Mouse (Mus musculus) brain, embryonic 14.5 days (tissue): ENCODE measurements around the gene Lgals9. TPM values are rescaled to one million over a fixed set of nuclear protein-coding genes. Genes with fewer than 3 reads are reported as not detected.

Experiments
- DNase-seq: peaks from one replicate; pipeline ENCODE4 v3.0.0-alpha.2; 2011; ENCODE audit warnings: low read depth
- CTCF ChIP-seq: fragments of 200-500 bp; IDR thresholded peaks from 2 replicates; pipeline ENCODE4 v1.5.1; 2012; ENCODE audit warnings: inconsistent platforms, mild to moderate bottlenecking, moderate library complexity, borderline replicate concordance; ENCODE audit not compliant: insufficient read depth, insufficient read length; ENCODE audit errors: extremely low read depth
- POLR2A ChIP-seq: fragments of 200-500 bp; IDR thresholded peaks from 2 replicates; pipeline ENCODE4 v1.6.1; 2012; ENCODE audit warnings: mild to moderate bottlenecking, inconsistent platforms, borderline replicate concordance; ENCODE audit not compliant: poor library complexity, insufficient read depth, insufficient read length, severe bottlenecking; ENCODE audit errors: extremely low read depth
- polyA plus RNA-seq: library from polyadenylated mRNA; depleted of rRNA; stranded (reverse); fragments of >200 nt; gene quantifications from 2 replicates; pipeline ENCODE4 v1.2.3, GENCODE M21; 2012

Gene Lgals9
- polyA plus RNA-seq, 1 experiment: 8.8 TPM

- DNase-seq: no peak
- TF ChIP-seq CTCF (no peak), POLR2A (no peak)
Observed at GRCm38 (mm10) chr11:78982042-78982441, 2.7 kb downstream of the Lgals9 start.

DNA sequence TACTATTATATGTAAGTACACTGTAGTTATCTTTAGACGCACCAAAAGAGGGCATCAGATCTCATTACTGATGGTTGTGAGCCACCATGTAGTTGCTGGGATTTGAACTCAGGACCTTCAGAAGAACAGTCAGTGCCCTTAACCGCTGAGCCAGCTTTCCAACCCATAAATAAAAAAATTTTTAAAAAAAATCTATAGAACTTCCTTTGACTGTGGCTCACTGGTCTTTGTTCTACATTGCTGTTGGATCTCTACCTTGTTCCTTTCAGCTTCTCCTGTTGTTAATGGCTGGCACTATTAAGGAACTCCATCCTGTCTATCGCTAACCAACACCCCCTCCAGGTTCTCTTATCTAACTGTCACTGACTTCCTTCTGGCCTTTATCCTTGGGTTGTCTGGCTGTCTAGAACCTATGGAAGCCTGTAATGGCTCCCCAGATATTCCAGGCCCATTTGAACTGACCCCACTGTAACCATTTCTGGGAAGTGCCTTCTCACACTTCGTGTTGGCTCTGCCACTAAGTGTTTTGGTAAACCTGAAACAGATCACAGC is 4.6 kb downstream of the Lgals9 start:
- TF ChIP-seq POLR2A (no peak), CTCF (no peak)
- DNase-seq: no peak

DNA sequence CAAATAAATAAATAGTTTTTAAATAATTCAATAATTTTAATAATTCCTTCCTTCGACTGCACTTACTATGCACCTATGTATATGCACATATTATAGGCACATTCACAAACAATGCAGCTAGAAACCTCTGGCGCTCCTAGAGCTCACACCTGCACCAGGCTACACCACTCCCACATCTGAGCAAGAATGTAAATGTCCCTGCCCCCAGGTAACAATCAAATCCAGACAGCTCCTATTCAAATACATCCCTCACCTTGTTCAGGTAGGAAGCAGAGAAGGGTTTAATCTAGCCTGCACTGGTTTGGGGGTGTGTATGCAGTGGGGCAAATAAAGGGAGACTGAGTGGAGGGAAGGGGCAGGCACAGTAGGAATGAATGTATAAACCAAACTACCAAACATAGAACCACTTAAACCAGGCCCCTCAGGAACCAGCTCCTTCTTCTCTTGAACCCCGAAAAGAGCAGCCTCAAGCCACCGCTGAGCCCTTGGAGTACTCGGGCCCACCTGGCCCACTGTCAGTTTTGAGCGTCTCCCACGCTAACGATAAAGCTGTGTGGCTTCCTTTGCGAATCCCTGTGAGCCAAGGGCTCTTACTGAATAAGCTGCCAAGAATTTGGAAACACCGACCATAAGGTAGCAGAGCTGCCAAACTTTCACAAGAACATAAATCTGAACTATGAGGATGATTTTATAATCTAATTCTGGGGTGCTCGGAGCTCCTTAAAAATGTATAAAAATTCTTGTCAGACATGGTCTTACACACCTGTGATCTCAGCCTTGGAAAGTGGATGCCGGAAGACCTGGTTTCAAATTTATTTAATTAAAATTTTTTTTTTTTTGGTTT is 6.3 kb downstream of the Lgals9 start:
- TF ChIP-seq CTCF: no peak
- no peak for TF ChIP-seq POLR2A
- peak; percentile 23 for DNase-seq

GRCm38 (mm10) chr11:78976731-78977510 is 7.8 kb downstream of the Lgals9 start:
- TF ChIP-seq CTCF: no peak
- TF ChIP-seq POLR2A: no peak
- no peak for DNase-seq

GRCm38 (mm10) chr11:78973381-78974150 is 11.2 kb downstream of the Lgals9 start:
- peak; percentile 54 for DNase-seq
- TF ChIP-seq POLR2A: no peak

GRCm38 (mm10) chr11:78972811-78973351 is 11.9 kb downstream of the Lgals9 start:
- DNase-seq: no peak
- no peak for TF ChIP-seq POLR2A
- no peak for TF ChIP-seq CTCF

GRCm38 (mm10) chr11:78972328-78972727 is 12.4 kb downstream of the Lgals9 start:
- TF ChIP-seq CTCF: no peak
- no peak for TF ChIP-seq POLR2A
- no peak for DNase-seq

- DNase-seq: no peak
- TF ChIP-seq CTCF (no peak), POLR2A (no peak)
Observed at GRCm38 (mm10) chr11:78971746-78972145, 13.0 kb downstream of the Lgals9 start.

GRCm38 (mm10) chr11:78971096-78971495 is 13.7 kb downstream of the Lgals9 start:
- TF ChIP-seq POLR2A: no peak
- TF ChIP-seq CTCF: no peak
- DNase-seq: no peak

DNA sequence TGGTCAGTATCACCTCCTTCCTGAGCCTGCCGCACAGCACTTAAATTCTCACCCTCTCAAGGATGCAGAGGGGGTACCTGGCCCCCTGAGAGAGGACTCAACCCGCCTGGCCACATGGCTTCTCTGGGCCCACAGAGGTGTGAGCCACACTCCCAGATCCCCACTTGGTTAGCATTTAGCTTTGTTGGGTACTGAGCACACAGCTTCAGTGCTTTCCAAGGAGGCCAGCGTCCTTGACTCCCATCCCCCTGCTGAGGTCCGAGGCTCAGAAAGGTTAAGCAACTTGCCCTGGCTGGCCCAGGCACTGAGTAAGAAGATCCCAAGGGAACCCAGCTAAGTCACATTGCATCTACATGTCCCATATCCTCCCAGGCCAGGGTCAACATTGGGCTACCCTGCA is 16.6 kb downstream of the Lgals9 start:
- no peak for DNase-seq
- no peak for TF ChIP-seq POLR2A
- no peak for TF ChIP-seq CTCF
